Mouse (Mus musculus) liver, adult 2 months (tissue): ENCODE measurements around the gene C2cd2l.

Experiments
- CTCF ChIP-seq: fragments of 200-500 bp; IDR thresholded peaks from 2 replicates; pipeline ENCODE4 v1.5.1; 2011; ENCODE audit warnings: low read depth, low read length, control low read depth
- POLR2A ChIP-seq: fragments of 200-500 bp; IDR thresholded peaks from 2 replicates; pipeline ENCODE4 v1.6.1; 2011; ENCODE audit warnings: low read length, control low read depth; ENCODE audit not compliant: insufficient read depth; ENCODE audit errors: extremely low read depth

- TF ChIP-seq CTCF = no peak
- 0 out of 2 replicates have a peak, but pooled peaks have one; percentile 20 for TF ChIP-seq POLR2A
Measured at GRCm38 (mm10) chr9:44318826-44319095, 1.3 kb downstream of the C2cd2l start.
